Mouse (Mus musculus): ENCODE results near the gene Evi2b. TPM values are rescaled to one million over a fixed set of nuclear protein-coding genes. Genes with fewer than 3 reads are reported as not detected.

The Evi2b gene
- total and polyA plus RNA-seq, 3 experiments, result 12.0 to 105 (median 40.5) TPM

- TF ChIP-seq NRF1 (IDR thresholded peaks at IDR 0.05; ENCODE audit: low read depth, low read length) (no peak), JUN (IDR thresholded peaks at IDR 0.05; ENCODE audit: insufficient read depth, low read depth, low read length) (no peak), MAX (IDR thresholded peaks at IDR 0.05; ENCODE audit: low read length) (no peak), ZC3H11A (IDR thresholded peaks at IDR 0.05; ENCODE audit: low read depth, low read length) (no peak), CHD2 (IDR thresholded peaks at IDR 0.05; ENCODE audit: low read length) (no peak), PAX5 (IDR thresholded peaks at IDR 0.05; ENCODE audit: low read length) (no peak), IRF4 (IDR thresholded peaks at IDR 0.05; ENCODE audit: low read depth, low read length) (no peak), E2F4 (IDR thresholded peaks at IDR 0.05; ENCODE audit: insufficient replicate concordance, low read depth, low read length) (no peak), HCFC1 (IDR thresholded peaks at IDR 0.05; ENCODE audit: low read depth, low read length) (no peak), CHD1 (IDR thresholded peaks at IDR 0.05; ENCODE audit: low read depth, low read length) (no peak), MYC (IDR thresholded peaks at IDR 0.05; ENCODE audit: low read depth, low read length) (no peak), ZMIZ1 (IDR thresholded peaks at IDR 0.05; ENCODE audit: low read depth, low read length) (no peak)
- dilution Hi-C loops (cut with MboI; ENCODE audit: extremely low pct_ligation_motif_present, extremely low pct_unique_long_range_greater_than_20kb, low sequenced_read_pairs) (no loop called here), in situ Hi-C loops (cut with MboI; ENCODE audit: low pct_ligation_motif_present, low pct_unique_long_range_greater_than_20kb, low sequenced_read_pairs) (no loop called here)
- Histone ChIP-seq H3K4me2 (ENCODE audit: insufficient read depth, low read depth, poor library complexity, severe bottlenecking) (no peak overlapping the region), H3K4me3 (replicated peaks in 1 of 3; ENCODE audit: low read depth in 2 of 3, low read length in 2 of 3, poor library complexity in 1 of 3) (no peak overlapping the region), H3K79me2 (replicated peaks; ENCODE audit: control insufficient read depth, extremely low read depth, insufficient read depth, poor library complexity, severe bottlenecking) (no peaks in the 10 kb centered on the region; the same call in 1 of the 2 replicates), H3K27me3 (replicated peaks) (no peaks in the 10 kb centered on the region), H3K4me1 (ENCODE audit: control insufficient read depth in 1 of 2, insufficient read depth in 2 of 2) (peaks cover 12 to 52% of the 10 kb centered on the region in 2 experiments), H3K9me3 (replicated peaks; ENCODE audit: low read length) (peaks cover 3% of the 10 kb centered on the region), H3K27ac (ENCODE audit: insufficient read depth, low read depth) (no peak overlapping the region), H3K9ac (ENCODE audit: insufficient read depth, low read depth) (no peak overlapping the region), H3K36me3 (replicated peaks in 1 of 2; ENCODE audit: control insufficient read depth in 1 of 2, insufficient read depth in 1 of 2, low read length in 1 of 2) (peaks cover 36 to 73% of the 10 kb centered on the region in 2 experiments)
- DNase-seq (ENCODE audit: extremely low read depth), result no peak
These were observed 46.8 kb upstream of the Evi2b start for GRCm38 (mm10) chr11:79570319-79570718.

GRCm38 (mm10) chr11:79568197-79568911, 44.8 kb upstream of the Evi2b start:
- Histone ChIP-seq H3K4me3 (replicated peaks in 1 of 3; ENCODE audit: low read depth in 2 of 3, low read length in 2 of 3, poor library complexity in 1 of 3) (no peak overlapping the region), H3K9ac (ENCODE audit: insufficient read depth, low read depth) (no peak overlapping the region), H3K27me3 (replicated peaks) (no peaks in the 10 kb centered on the region), H3K4me2 (ENCODE audit: insufficient read depth, low read depth, poor library complexity, severe bottlenecking) (no peak overlapping the region), H3K79me2 (replicated peaks; ENCODE audit: control insufficient read depth, extremely low read depth, insufficient read depth, poor library complexity, severe bottlenecking) (no peaks in the 10 kb centered on the region; the same call in 1 of the 2 replicates), H3K36me3 (replicated peaks in 1 of 2; ENCODE audit: control insufficient read depth in 1 of 2, insufficient read depth in 1 of 2, low read length in 1 of 2) (peaks cover 40 to 75% of the 10 kb centered on the region in 2 experiments), H3K4me1 (ENCODE audit: control insufficient read depth in 1 of 2, insufficient read depth in 2 of 2) (peaks cover 2 to 37% of the 10 kb centered on the region in 2 experiments; a peak in 3 of 4 replicates), H3K27ac (ENCODE audit: insufficient read depth, low read depth) (no peak overlapping the region), H3K9me3 (replicated peaks; ENCODE audit: low read length) (peaks cover 3% of the 10 kb centered on the region)
- no peak for DNase-seq (ENCODE audit: extremely low read depth)
- dilution Hi-C loops (cut with MboI; ENCODE audit: extremely low pct_ligation_motif_present, extremely low pct_unique_long_range_greater_than_20kb, low sequenced_read_pairs), result no loop called here
- no peak for TF ChIP-seq NRF1 (IDR thresholded peaks at IDR 0.05; ENCODE audit: low read depth, low read length)
- TF ChIP-seq RAD21 (IDR thresholded peaks at IDR 0.05; ENCODE audit: low read depth, low read length), result no peak
- no peak for TF ChIP-seq UBTF (IDR thresholded peaks at IDR 0.05; ENCODE audit: low read depth, low read length)
- no peak for TF ChIP-seq MEF2A (IDR thresholded peaks at IDR 0.05; ENCODE audit: borderline replicate concordance, low read depth, low read length)
- no peak for TF ChIP-seq IRF4 (IDR thresholded peaks at IDR 0.05; ENCODE audit: low read depth, low read length)
- TF ChIP-seq POLR2A (IDR thresholded peaks at IDR 0.05; ENCODE audit: low read depth, low read length), result no peak
- no peak for TF ChIP-seq CHD2 (IDR thresholded peaks at IDR 0.05; ENCODE audit: low read length)
- no peak for TF ChIP-seq ZC3H11A (IDR thresholded peaks at IDR 0.05; ENCODE audit: low read depth, low read length)
- TF ChIP-seq SIN3A (IDR thresholded peaks at IDR 0.05; ENCODE audit: low read length), result no peak
- in situ Hi-C loops (cut with MboI; ENCODE audit: low pct_ligation_motif_present, low pct_unique_long_range_greater_than_20kb, low sequenced_read_pairs), result no loop called here

All from CH12.LX (cell line).